Mouse (Mus musculus) kidney, embryonic 15.5 days (tissue): ENCODE results near the gene Mrs2. TPM values are rescaled to one million over a fixed set of nuclear protein-coding genes. Genes with fewer than 3 reads are reported as not detected.

Source experiments
- ATAC-seq: fragments of 200-750 bp; cut with Nextera tagmentation; replicated peaks from 2 replicates; pipeline ENCODE4 v1.8.0; 2017; ENCODE audit warnings: moderate TSS enrichment; ENCODE audit not compliant: low FRiP score
- H3K27ac ChIP-seq: fragments of 300-500 bp; sonication (generic); 2 replicates; pipeline ENCODE4 v1.5.1; 2015; ENCODE audit warnings: mild to moderate bottlenecking, inconsistent platforms
- H3K27me3 ChIP-seq: fragments of 300-500 bp; sonication (generic); 2 replicates; pipeline ENCODE4 v1.6.1; 2015; ENCODE audit warnings: inconsistent platforms
- H3K36me3 ChIP-seq: fragments of 300-500 bp; sonication (generic); 2 replicates; pipeline ENCODE4 v1.6.1; 2015; ENCODE audit warnings: inconsistent platforms
- H3K4me1 ChIP-seq: fragments of 300-500 bp; sonication (generic); 2 replicates; pipeline ENCODE4 v1.6.1; 2015; ENCODE audit warnings: inconsistent platforms
- H3K4me2 ChIP-seq: fragments of 300-500 bp; sonication (generic); 2 replicates; pipeline ENCODE4 v1.6.1; 2015; ENCODE audit warnings: moderate library complexity, mild to moderate bottlenecking, inconsistent platforms
- H3K4me3 ChIP-seq: fragments of 300-500 bp; sonication (generic); replicated peaks from 2 replicates; pipeline ENCODE4 v1.5.1; 2015; ENCODE audit warnings: mild to moderate bottlenecking, inconsistent platforms
- H3K9ac ChIP-seq: fragments of 300-500 bp; sonication (generic); 2 replicates; pipeline ENCODE4 v1.6.1; 2015; ENCODE audit warnings: mild to moderate bottlenecking, inconsistent platforms
- H3K9me3 ChIP-seq: fragments of 300-500 bp; sonication (generic); replicated peaks from 2 replicates; pipeline ENCODE4 v1.6.1; 2016; ENCODE audit warnings: inconsistent platforms
- WGBS: fragments of 180-500 bp; shearing (Covaris S2); methylation state at CpG from one replicate; pipeline ENCODE4 v1.1.7; 2015; ENCODE audit warnings: mixed read lengths; 5-methylcytosine and 5-hydroxymethylcytosine counted together
- polyA plus RNA-seq: library from polyadenylated mRNA; unstranded; fragments of >200 nt; fragmentation: Nextera tagmentation; extraction: Ambion mirVana; gene quantifications from 2 replicates; pipeline ENCODE4 v1.2.1, GENCODE M21; 2015

Gene Mrs2
- 15.1 and 17.4 TPM in 2 replicates for polyA plus RNA-seq

- Histone ChIP-seq H3K27me3 (no peaks in the 10 kb centered on the region), H3K36me3 (peaks cover 7% of the 10 kb centered on the region; the same call in 1 of the 2 replicates), H3K4me2 (peak within 1 kb of the TSS; percentile 89), H3K9me3 (no peaks in the 10 kb centered on the region), H3K4me3 (peak within 1 kb of the TSS; percentile 82), H3K4me1 (peaks cover 21% of the 10 kb centered on the region), H3K27ac (peak within 1 kb of the TSS; percentile 80), H3K9ac (peak within 1 kb of the TSS; percentile 82)
- under 1% methylated on average over 78 of the region's 84 CpGs for WGBS
- peak; percentile 97 for ATAC-seq
Measured at GRCm38 (mm10) chr13:25019793-25020539, at the start of gene Mrs2. Gene Mrs2, minus strand, starts transcription at chr13:25020379.

GRCm38 (mm10) chr13:25069765-25070164 lies 49.6 kb upstream of the Mrs2 start:
- H3K4me1 ChIP-seq: peaks cover 10% of the 10 kb centered on the region; the same call in 1 of the 2 replicates
- no peak overlapping the region for H3K4me3 ChIP-seq
- no peaks in the 10 kb centered on the region for H3K9me3 ChIP-seq
- 47% methylated on average over 4 of the region's 4 CpGs for WGBS
- no peak overlapping the region for H3K9ac ChIP-seq
- ATAC-seq: peak; percentile 53; the same call in 1 of the 2 replicates
- peak overlapping the region; percentile 46; the same call in 1 of the 2 replicates for H3K27ac ChIP-seq
- H3K4me2 ChIP-seq: no peak overlapping the region
- H3K36me3 ChIP-seq: no peaks in the 10 kb centered on the region
- no peaks in the 10 kb centered on the region for H3K27me3 ChIP-seq

- no peaks in the 10 kb centered on the region for H3K9me3 ChIP-seq
- 53% methylated on average over 4 of the region's 4 CpGs for WGBS
- H3K4me1 ChIP-seq: peaks cover 10% of the 10 kb centered on the region; the same call in 1 of the 2 replicates
- H3K27ac ChIP-seq: peak overlapping the region; percentile 85
- H3K27me3 ChIP-seq: no peaks in the 10 kb centered on the region
- 0 out of 2 replicates have a peak, but pooled peaks cover 3% of the 10 kb centered on the region for H3K36me3 ChIP-seq
- peak; percentile 83 for ATAC-seq
- H3K4me3 ChIP-seq: no peak overlapping the region
- H3K4me2 ChIP-seq: no peak overlapping the region
- H3K9ac ChIP-seq: no peak overlapping the region
Measured at GRCm38 (mm10) chr13:25067183-25067582, 47.0 kb upstream of the Mrs2 start.

- H3K4me1 ChIP-seq: peaks cover 10% of the 10 kb centered on the region; the same call in 1 of the 2 replicates
- 0 out of 2 replicates have a peak, but pooled peaks cover 3% of the 10 kb centered on the region for H3K36me3 ChIP-seq
- peak; percentile 65 for ATAC-seq
- 82% methylated on average over 2 of the region's 2 CpGs for WGBS
- peak overlapping the region; percentile 85 for H3K27ac ChIP-seq
- H3K9ac ChIP-seq: no peak overlapping the region
- no peak overlapping the region for H3K4me3 ChIP-seq
- H3K9me3 ChIP-seq: no peaks in the 10 kb centered on the region
- H3K4me2 ChIP-seq: no peak overlapping the region
- no peaks in the 10 kb centered on the region for H3K27me3 ChIP-seq
Measured at GRCm38 (mm10) chr13:25066659-25067058, 46.5 kb upstream of the Mrs2 start.

GRCm38 (mm10) chr13:25055873-25056667 lies 35.9 kb upstream of the Mrs2 start, which contains the start of gene Dcdc2a:
Gene Dcdc2a, plus strand, starts transcription at chr13:25056004.
- Histone ChIP-seq H3K36me3 (no peaks in the 10 kb centered on the region), H3K9ac (peak within 1 kb of the TSS; percentile 45), H3K27me3 (peaks cover 29% of the 10 kb centered on the region), H3K4me2 (peak within 1 kb of the TSS; percentile 89), H3K9me3 (no peaks in the 10 kb centered on the region), H3K27ac (peak within 1 kb of the TSS; percentile 78), H3K4me3 (peak within 1 kb of the TSS; percentile 54), H3K4me1 (peaks cover 14% of the 10 kb centered on the region)
- 3% methylated on average over 63 of the region's 63 CpGs for WGBS
- peak; percentile 77 for ATAC-seq

GRCm38 (mm10) chr13:25055111-25055554 lies 35.0 kb upstream of the Mrs2 start:
- H3K4me2 ChIP-seq: peak overlapping the region; percentile 89
- H3K36me3 ChIP-seq: no peaks in the 10 kb centered on the region
- H3K27me3 ChIP-seq: peaks cover 29% of the 10 kb centered on the region
- H3K27ac ChIP-seq: peak overlapping the region; percentile 78
- H3K4me3 ChIP-seq: peak overlapping the region; percentile 54
- peaks cover 14% of the 10 kb centered on the region for H3K4me1 ChIP-seq
- H3K9me3 ChIP-seq: peaks cover under 1% of the 10 kb centered on the region; the same call in 1 of the 2 replicates
- under 1% methylated on average over 35 of the region's 35 CpGs for WGBS
- H3K9ac ChIP-seq: peak overlapping the region; percentile 45; the same call in 1 of the 2 replicates
- ATAC-seq: peak; percentile 90

GRCm38 (mm10) chr13:25052671-25053070 lies 32.5 kb upstream of the Mrs2 start:
- WGBS: 92% methylated on average over 5 of the region's 5 CpGs
- Histone ChIP-seq H3K4me2 (no peak overlapping the region), H3K4me1 (peaks cover 14% of the 10 kb centered on the region), H3K9me3 (peaks cover 6% of the 10 kb centered on the region), H3K9ac (no peak overlapping the region), H3K27ac (no peak overlapping the region), H3K27me3 (peaks cover 29% of the 10 kb centered on the region), H3K36me3 (no peaks in the 10 kb centered on the region), H3K4me3 (no peak overlapping the region)
- ATAC-seq: no peak

GRCm38 (mm10) chr13:25039488-25039887 lies 19.3 kb upstream of the Mrs2 start:
- Histone ChIP-seq H3K27me3 (no peaks in the 10 kb centered on the region), H3K9ac (no peak overlapping the region), H3K9me3 (no peaks in the 10 kb centered on the region), H3K27ac (no peak overlapping the region), H3K4me1 (no peaks in the 10 kb centered on the region), H3K36me3 (no peaks in the 10 kb centered on the region), H3K4me2 (no peak overlapping the region), H3K4me3 (no peak overlapping the region)
- WGBS: 85% methylated on average over 2 of the region's 2 CpGs
- ATAC-seq: no peak

GRCm38 (mm10) chr13:25027114-25027425 lies 6.9 kb upstream of the Mrs2 start:
- WGBS: 77% methylated on average over 3 of the region's 3 CpGs
- Histone ChIP-seq H3K4me1 (peaks cover 3% of the 10 kb centered on the region; the same call in 1 of the 2 replicates), H3K27me3 (no peaks in the 10 kb centered on the region), H3K4me3 (no peak overlapping the region), H3K36me3 (no peaks in the 10 kb centered on the region), H3K9ac (no peak overlapping the region), H3K9me3 (no peaks in the 10 kb centered on the region), H3K4me2 (no peak overlapping the region), H3K27ac (peak overlapping the region; percentile 66)
- peak; percentile 37; the same call in 1 of the 2 replicates for ATAC-seq

- Histone ChIP-seq H3K27me3 (no peaks in the 10 kb centered on the region), H3K4me3 (no peak overlapping the region), H3K9me3 (no peaks in the 10 kb centered on the region), H3K36me3 (no peaks in the 10 kb centered on the region), H3K27ac (peak overlapping the region; percentile 66), H3K4me2 (no peak overlapping the region), H3K9ac (no peak overlapping the region), H3K4me1 (peaks cover 3% of the 10 kb centered on the region; the same call in 1 of the 2 replicates)
- ATAC-seq: peak; percentile 76
- WGBS: 69% methylated on average over 6 of the region's 6 CpGs
Measured at GRCm38 (mm10) chr13:25026409-25027113, 6.4 kb upstream of the Mrs2 start.

- Histone ChIP-seq H3K4me3 (no peak overlapping the region), H3K27me3 (no peaks in the 10 kb centered on the region), H3K9me3 (no peaks in the 10 kb centered on the region), H3K9ac (no peak overlapping the region), H3K4me2 (no peak overlapping the region), H3K27ac (no peak overlapping the region), H3K36me3 (no peaks in the 10 kb centered on the region), H3K4me1 (peaks cover 9% of the 10 kb centered on the region)
- ATAC-seq: no peak
- WGBS: 33% methylated on average over 2 of the region's 2 CpGs
Measured at GRCm38 (mm10) chr13:25024655-25025054, 4.5 kb upstream of the Mrs2 start.
